Comparison of ENCODE assay signal across 19 mouse cellular contexts in genomic region chrX:94006991-94007390, GRCm38 (mm10). TPM values are rescaled to one million over a fixed set of nuclear protein-coding genes. Genes with fewer than 3 reads are reported as not detected.
DNase-seq lines count a peak whose midpoint lies in the region; ATAC-seq lines count a peak whose summit lies in the region.
"Had no signal": no experiment of that assay in that cellular context is flagged by ENCODE, and none has a peak within 500 bp of the region (broad histone marks: within the 10 kb centered on the region; RNA-seq: fewer than 3 reads in every experiment).

No protein-coding gene starts in this region.

- peaks cover 11% of the 10 kb centered on the region for H3K27me3 ChIP-seq in liver, embryonic 12.5 days (replicated peaks)
- H3K27me3 ChIP-seq in midbrain, embryonic 11.5 days (ENCODE audit: control insufficient read depth, insufficient read depth, low read length), result peaks cover 5% of the 10 kb centered on the region
- H3K27me3 ChIP-seq: CH12.LX had no signal

- H3K36me3 ChIP-seq in liver, embryonic 12.5 days, result no peaks in the 10 kb centered on the region
- no peaks in the 10 kb centered on the region for H3K36me3 ChIP-seq in midbrain, embryonic 11.5 days (ENCODE audit: control insufficient read depth, insufficient read depth, low read length)
- H3K36me3 ChIP-seq: embryonic facial prominence, embryonic 12.5 days; neural tube, embryonic 13.5 days had no signal

- peak; percentile 86 for ATAC-seq in liver, embryonic 12.5 days
- ATAC-seq in midbrain, embryonic 11.5 days (ENCODE audit: low FRiP score), result no peak
- ATAC-seq: forebrain, embryonic 14.5 days; lung, postnatal 0 days; midbrain, embryonic 16.5 days had no signal

- 43% methylated on average over 3 of the region's 3 CpGs for WGBS in liver, embryonic 12.5 days (ENCODE audit: insufficient replicate concordance)
- WGBS in midbrain, embryonic 11.5 days, result 86% methylated on average over 3 of the region's 3 CpGs

- no peak overlapping the region for H3K4me3 ChIP-seq in liver, embryonic 12.5 days
- H3K4me3 ChIP-seq in midbrain, embryonic 11.5 days (ENCODE audit: low read depth, low read length), result no peak overlapping the region
- H3K4me3 ChIP-seq: embryonic facial prominence, embryonic 12.5 days; neural tube, embryonic 13.5 days had no signal

- H3K4me1 ChIP-seq in liver, embryonic 12.5 days, result peaks cover 38% of the 10 kb centered on the region
- no peaks in the 10 kb centered on the region for H3K4me1 ChIP-seq in midbrain, embryonic 11.5 days (ENCODE audit: control insufficient read depth, insufficient read depth, low read length)
- H3K4me1 ChIP-seq: embryonic facial prominence, embryonic 12.5 days; neural tube, embryonic 13.5 days had no signal

- peak; percentile 6 for DNase-seq in heart, postnatal 4 days
- no peak for DNase-seq in heart, postnatal 14 days
- peak; percentile 39 for DNase-seq in adrenal gland, postnatal 14 days
- no peak for DNase-seq in midbrain, embryonic 11.5 days (ENCODE audit: low spot score, missing footprints)
- DNase-seq in layer of hippocampus, adult 11-12 months (ENCODE audit: low spot score), result no peak
- no peak for DNase-seq in layer of hippocampus, adult 9-11 months
- DNase-seq: cerebellum, postnatal 14 days; gastrocnemius, postnatal 10 days; right cerebral cortex, adult 18-20 months; thymus, postnatal 25 days had no signal

- H3K4me2 ChIP-seq in liver, embryonic 12.5 days, result peak overlapping the region; percentile 32
- H3K4me2 ChIP-seq in midbrain, embryonic 11.5 days, result no peak overlapping the region
- H3K4me2 ChIP-seq: embryonic facial prominence, embryonic 12.5 days; neural tube, embryonic 13.5 days had no signal

- no peaks in the 10 kb centered on the region for H3K9me3 ChIP-seq in liver, embryonic 12.5 days (replicated peaks)
- H3K9me3 ChIP-seq in midbrain, embryonic 11.5 days (ENCODE audit: control insufficient read depth, low read length), result no peaks in the 10 kb centered on the region
- H3K9me3 ChIP-seq: embryonic facial prominence, embryonic 12.5 days; neural tube, embryonic 13.5 days had no signal

- intact Hi-C loops in heart, postnatal 14 days (cut with DNase I), result no loop called here

- H3K27ac ChIP-seq in liver, embryonic 12.5 days, result peak overlapping the region; percentile 73
- H3K27ac ChIP-seq in midbrain, embryonic 11.5 days (ENCODE audit: low read depth, low read length), result no peak overlapping the region
- H3K27ac ChIP-seq: embryonic facial prominence, embryonic 12.5 days; neural tube, embryonic 13.5 days had no signal

- H3K9ac ChIP-seq in liver, embryonic 12.5 days, result no peak overlapping the region
- no peak overlapping the region for H3K9ac ChIP-seq in midbrain, embryonic 11.5 days (ENCODE audit: low read length)
- H3K9ac ChIP-seq: embryonic facial prominence, embryonic 12.5 days; neural tube, embryonic 13.5 days had no signal

RNA-seq across cellular contexts. Expression of gene AU015836, which starts 38.5 kb away (rescaled TPM):
- total RNA-seq in heart, postnatal 4 days (2021), result not detected
- not detected for total RNA-seq in heart, postnatal 14 days (2021)
- not detected in 2 replicates for total RNA-seq in adrenal gland, postnatal 14 days (2021)
- 0.17 and 0.37 TPM in 2 replicates for polyA plus RNA-seq in liver, embryonic 12.5 days (2016; fragmentation: Nextera tagmentation; extraction: Ambion mirVana)
- 0.07 TPM in 1 of 2 replicates, not detected in the other for polyA plus RNA-seq in midbrain, embryonic 11.5 days (2014; fragmentation: Nextera tagmentation; extraction: Ambion mirVana)
- total RNA-seq: CH12.LX; gastrocnemius, postnatal 10 days; layer of hippocampus, postnatal 10 days had no signal
- polyA plus RNA-seq: forebrain, embryonic 14.5 days; heart, postnatal 0 days; lung, postnatal 0 days; midbrain, embryonic 16.5 days; neural tube, embryonic 13.5 days had no signal

Comparison
In these comparisons a context has a peak if more than half of its experiments do, and no peak if none do; other contexts are left out.
1. DNase-seq: peak in heart, postnatal 4 days (single experiment) and adrenal gland, postnatal 14 days (single experiment); none in heart, postnatal 14 days (0 of 2), midbrain, embryonic 11.5 days (single experiment), layer of hippocampus, adult 11-12 months (single experiment) and layer of hippocampus, adult 9-11 months (single experiment).